Mouse (Mus musculus): Measurements from ENCODE around the gene Qrich2.

- no peak for TF ChIP-seq POLR2A (IDR thresholded peaks at IDR 0.05; ENCODE audit: low read depth, low read length)
- TF ChIP-seq CTCF (IDR thresholded peaks at IDR 0.05; ENCODE audit: borderline replicate concordance, insufficient read depth, low read length) = no peak
Measured at GRCm38 (mm10) chr11:116430723-116431427, 35.2 kb downstream of the Qrich2 start.
